Mouse (Mus musculus) c-Kit-positive CD71-positive TER-119-positive erythroid progenitor cells, embryonic 14.5 days (primary cell): ENCODE measurements around the gene Ifi27.
"Not testable (repeated sequence)": the region's sequence is repeated elsewhere in the genome, so short reads cannot be mapped to it uniquely, and the experiment has no call there.

Source experiments
- DNase-seq: peaks from one replicate; pipeline ENCODE4 v3.0.0-alpha.2; 2013; ENCODE audit warnings: low spot score

Gene Ifi27

DNA sequence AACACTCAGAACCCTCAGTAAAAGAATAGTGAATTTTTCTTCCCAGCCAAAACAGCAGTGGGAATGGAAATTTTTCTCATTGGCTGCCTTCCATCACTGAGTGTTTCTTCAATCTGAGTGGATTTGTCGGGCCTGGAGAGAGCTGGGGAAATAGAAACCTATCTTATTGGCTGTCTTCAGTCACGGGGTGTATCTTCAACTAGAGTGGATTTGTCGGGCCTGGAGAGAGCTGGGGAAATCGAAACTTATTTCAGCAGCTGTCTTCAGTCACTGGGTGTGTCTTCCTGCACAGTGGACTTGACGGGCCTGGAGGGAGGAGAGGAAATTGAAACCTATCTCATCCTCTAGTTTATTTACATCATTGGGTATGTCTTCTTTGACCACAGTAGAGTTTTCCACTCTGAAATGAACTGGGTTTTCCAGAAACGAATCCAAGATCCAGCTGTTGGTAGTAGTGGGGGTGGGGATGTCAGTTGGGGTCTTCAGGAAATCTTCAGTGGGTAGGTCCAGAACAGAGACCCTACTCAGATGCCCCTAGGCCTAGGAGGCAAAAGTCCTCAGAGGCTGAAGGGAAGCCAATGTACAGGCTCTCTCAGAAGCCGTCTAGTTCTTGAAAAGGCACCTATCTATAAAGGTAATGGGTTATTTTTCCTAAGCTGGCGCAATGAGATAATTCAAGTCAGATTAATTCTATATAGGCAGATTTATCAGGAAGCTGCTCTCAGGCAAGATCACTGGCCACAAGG, at the start of gene Ifi27:
Gene Ifi27 (plus strand): TSS at position 226 of the 746 bp plus-strand sequence.
- no peak for DNase-seq

DNA sequence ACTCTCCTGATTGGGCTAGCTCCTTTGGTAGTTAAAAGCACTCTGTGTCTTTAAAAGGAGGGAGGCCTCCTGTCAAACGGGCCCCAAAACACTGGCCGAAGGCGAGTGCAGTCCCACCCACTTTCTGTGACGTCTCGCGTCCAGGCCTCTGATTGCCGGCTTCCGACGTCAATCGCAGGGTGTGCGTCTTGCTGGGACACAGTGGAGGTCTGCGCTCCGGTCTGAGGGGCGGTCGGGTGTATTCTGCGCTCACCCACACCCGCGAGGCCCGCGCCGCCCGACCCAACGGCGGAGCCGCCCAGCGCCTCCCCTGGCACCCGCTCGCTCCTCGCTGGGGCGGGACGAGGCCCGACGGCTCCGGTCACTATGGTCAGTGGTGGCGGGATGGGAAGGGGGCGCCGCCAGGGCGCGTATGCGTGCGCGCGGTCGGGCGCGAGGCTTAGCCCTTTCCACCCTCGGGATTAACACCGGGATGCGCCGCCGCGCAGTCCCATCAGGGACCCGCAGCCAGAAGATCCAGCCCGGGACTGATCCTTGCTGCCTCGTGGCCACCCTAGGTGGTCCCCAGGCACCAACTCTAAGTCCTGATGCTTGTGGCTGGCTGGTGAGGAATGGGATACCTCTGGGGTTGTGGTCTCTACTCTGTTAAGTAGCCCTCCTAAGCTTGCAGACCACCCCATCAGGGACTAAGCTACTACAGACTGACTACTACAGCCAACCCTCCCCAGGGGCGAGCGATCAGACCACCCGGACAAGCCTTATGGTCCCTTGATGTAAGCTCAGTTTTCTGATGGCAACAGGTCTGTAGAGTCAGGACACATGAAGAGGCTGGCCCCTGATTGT, 45.3 kb upstream of the Ifi27 start, which contains the start of gene Otub2:
Gene Otub2 (plus strand): TSS at position 178 of the 843 bp plus-strand sequence.
- DNase-seq: peak; percentile 94

DNA sequence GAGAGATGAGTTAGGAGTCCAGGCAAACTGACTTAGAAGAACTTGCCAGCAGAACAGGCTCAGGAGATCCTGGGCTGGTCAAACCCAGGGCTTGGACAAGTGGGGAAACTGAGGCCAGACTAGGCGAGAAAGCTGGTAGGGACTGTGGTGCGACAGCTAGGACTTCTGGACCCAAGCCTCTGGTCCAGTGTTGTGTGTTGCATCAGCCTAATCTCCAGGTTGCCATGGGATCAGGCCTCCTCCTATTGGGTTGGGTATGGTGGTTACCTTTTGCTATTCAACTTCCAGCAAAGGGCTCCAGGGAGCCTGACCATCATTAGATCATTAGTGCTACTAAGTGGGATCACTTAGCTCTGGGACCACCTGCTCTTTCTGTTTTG, 44.7 kb upstream of the Ifi27 start:
- DNase-seq: peak; percentile 65

- no peak for DNase-seq
Measured at GRCm38 (mm10) chr12:103389982-103390381, 44.0 kb upstream of the Ifi27 start.

DNA sequence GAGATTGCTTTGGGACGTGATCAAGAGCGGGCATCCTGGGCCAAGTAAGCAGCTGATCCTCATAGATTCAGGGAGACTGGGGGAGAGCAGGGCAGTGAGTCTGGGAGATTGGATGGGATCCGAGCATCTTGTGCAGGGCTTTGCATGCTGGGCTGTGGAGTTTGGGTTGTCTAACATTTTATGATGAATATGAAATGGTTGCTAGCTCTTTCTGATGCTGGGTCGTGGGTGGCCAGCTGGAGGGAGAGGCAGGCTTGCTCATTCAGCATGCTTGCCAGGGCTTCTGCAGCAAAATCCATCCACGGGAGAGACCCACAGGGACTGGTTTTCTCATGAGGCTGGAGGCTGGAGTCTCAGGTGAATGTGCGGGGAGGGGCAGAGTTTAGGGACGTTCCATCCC, 42.9 kb upstream of the Ifi27 start:
- no peak for DNase-seq

- peak; percentile 92 for DNase-seq
Measured at GRCm38 (mm10) chr12:103393528-103393927, 40.5 kb upstream of the Ifi27 start.

DNA sequence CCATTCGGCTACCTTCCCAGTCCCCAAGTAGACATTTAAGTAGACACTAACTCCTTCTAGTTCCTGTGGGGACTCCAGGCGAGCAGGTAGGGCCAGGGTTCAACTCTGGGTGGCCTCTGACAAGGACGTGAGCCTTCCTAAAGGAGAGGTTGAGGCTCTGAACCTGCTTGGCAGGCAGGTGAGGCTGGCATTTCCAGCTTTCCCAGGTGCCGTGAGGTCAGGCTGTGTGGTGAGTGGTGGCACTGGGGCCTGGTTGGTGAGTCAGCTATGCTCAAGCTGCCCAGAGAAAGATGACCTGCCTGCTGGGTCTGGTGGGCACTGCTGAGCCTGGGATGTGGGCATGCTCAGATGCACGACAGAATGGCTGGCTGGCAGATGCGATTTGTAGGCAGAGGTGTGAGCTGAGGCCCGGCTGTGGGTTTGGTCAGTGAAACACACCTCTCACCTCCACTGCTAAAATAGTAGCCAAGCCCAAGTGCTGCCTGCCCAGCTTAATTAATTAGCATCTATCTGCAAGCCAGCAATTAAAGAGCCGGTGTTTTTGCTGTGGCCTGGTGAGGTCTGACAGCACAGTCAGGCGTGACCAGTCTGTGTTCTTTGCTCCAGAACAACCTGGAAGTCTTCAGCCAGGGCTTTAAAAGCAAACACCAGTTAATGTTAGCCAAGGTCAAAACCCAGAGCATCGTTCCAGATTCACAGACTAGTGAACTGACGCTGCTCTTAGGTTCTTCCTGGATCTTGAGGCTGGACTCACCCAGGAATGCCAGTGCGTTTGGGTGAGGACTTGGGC, 38.3 kb upstream of the Ifi27 start:
- DNase-seq: no peak

GRCm38 (mm10) chr12:103396751-103397150, 37.3 kb upstream of the Ifi27 start:
- DNase-seq: no peak

DNA sequence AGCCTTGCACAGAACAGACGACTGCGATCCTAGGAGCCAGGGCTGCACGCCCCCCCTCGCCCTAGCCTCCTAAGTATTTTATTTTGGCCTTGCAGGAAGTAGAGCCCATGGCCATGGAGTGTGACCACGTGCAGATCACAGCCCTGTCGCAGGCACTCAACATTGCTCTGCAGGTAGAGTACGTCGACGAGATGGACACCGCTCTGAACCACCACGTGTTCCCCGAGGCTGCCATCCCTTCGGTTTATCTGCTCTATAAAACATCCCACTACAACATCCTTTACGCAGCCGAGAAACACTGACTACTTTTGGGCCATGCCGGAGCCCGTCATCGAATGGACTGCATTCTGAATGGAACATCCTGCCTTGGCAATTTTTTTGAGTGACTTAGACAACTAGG, 29.9 kb upstream of the Ifi27 start:
- DNase-seq: no peak

- DNase-seq: no peak
Measured at GRCm38 (mm10) chr12:103407720-103408119, 26.3 kb upstream of the Ifi27 start, which contains the start of gene 9330161L09Rik. 9330161L09Rik (minus strand) TSS chr12:103407820.

- DNase-seq: no peak
Measured at GRCm38 (mm10) chr12:103408144-103408543, 25.9 kb upstream of the Ifi27 start.

- DNase-seq: no peak
Measured at GRCm38 (mm10) chr12:103425016-103425728, 8.8 kb upstream of the Ifi27 start.

- peak; percentile 97 for DNase-seq
Measured at GRCm38 (mm10) chr12:103425729-103426470, 8.1 kb upstream of the Ifi27 start, which contains the start of gene Ddx24. Ddx24 (minus strand) TSS chr12:103425830.

DNA sequence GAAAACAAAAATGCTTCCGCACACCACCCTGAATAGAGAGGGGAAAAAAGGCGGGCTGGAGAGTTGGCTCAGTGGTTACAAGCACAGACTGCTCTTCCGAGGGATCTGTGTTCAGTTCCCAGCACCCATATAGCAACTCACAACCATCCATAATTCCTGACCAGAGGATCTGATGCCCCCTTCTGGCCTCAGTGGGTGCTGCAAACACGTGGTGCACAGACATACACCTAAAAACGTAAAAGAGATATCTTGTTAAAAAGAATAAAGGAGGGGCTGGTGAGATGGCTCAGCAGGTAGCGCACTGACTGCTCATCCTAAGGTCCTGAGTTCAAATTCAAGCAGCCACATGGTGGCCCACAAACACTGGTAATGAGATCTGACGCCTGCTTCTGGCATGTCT, 7.3 kb upstream of the Ifi27 start:
- no peak for DNase-seq

- no peak for DNase-seq
Measured at GRCm38 (mm10) chr12:103433430-103433829, 581 bp upstream of the Ifi27 start.

DNA sequence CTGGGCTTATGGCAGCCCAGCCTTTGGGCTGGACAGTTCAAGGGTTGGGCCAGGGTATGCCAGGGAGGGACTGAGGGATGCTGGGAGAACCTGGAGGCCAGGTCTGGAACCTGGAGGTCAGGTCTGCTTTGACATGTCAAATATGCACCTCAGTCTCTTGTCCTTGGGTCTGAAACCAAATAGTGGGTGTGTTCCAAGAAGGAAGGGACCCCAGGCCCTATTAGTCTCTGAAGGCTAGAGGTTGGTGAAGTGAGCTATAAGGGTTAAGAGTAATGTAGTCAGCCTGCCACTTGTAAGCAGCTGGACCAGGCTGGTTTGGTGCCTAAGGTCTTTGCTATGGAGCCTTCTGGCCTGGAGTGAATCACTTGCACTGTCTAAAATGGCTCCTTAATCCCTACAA, 850 bp downstream of the Ifi27 start:
- DNase-seq: no peak

GRCm38 (mm10) chr12:103437601-103438000, 3.6 kb downstream of the Ifi27 start:
- DNase-seq: no peak

DNA sequence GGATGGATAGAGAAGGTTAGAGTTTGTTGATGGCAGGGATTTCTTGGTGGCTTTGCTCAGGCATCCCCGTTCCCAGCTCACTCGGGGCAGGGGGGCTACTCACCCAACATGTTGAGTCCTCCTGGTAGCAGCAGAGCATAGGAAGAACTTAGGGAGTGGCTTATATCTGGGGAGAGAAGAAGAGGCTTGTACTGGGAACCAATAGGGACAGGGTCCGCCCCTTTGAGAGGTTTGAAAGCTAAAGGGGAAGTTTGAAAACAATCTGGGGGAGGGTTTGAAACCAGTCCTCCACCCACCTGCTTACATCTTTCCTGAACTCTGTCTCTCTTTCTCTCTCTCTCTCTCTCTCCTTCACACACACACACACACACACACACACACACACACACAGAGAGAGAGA, 9.5 kb downstream of the Ifi27 start, which contains the start of gene Ifi27l2a:
Gene Ifi27l2a (minus strand): TSS at position 157 of the 400 bp plus-strand sequence.
- DNase-seq: no peak

DNA sequence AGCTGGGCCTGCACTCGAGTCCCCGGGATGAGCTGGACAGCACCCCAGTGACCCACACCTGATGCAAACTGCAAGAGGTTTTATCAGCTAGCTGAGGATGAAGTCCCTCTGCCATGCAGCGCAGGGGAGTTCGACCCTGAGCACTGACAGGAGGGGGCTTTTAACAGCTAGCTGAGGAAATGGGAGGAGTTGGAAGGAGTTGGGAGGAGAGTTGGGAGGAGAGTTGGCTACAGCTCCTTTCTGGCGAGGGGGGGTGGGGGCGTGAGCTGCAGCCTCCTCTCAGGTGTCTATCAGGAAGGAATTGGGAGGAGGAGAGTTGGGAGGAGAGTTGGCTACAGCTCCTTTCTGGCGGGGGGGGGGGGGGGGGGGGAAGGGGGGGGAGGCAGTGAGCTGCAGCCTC, 10.2 kb downstream of the Ifi27 start:
- not testable (repeated sequence) for DNase-seq

DNA sequence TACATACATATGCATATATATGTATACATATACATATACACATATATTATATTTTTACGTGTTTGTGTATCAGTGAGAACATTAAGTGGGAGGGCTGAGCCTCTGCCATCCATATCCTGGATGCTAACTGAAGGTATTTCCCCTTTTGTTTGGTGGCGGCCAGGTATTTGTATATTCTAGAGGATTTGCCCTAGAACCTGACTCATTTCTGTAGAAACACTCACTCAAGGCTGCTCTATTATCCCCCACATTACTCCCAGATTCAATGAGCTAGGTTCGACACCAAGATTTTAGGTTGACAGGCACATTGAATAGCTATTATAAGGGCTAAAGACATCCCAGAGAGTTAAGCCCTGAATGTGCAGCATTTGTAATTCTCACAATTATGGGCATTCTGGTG, 11.0 kb downstream of the Ifi27 start:
- DNase-seq: no peak

DNA sequence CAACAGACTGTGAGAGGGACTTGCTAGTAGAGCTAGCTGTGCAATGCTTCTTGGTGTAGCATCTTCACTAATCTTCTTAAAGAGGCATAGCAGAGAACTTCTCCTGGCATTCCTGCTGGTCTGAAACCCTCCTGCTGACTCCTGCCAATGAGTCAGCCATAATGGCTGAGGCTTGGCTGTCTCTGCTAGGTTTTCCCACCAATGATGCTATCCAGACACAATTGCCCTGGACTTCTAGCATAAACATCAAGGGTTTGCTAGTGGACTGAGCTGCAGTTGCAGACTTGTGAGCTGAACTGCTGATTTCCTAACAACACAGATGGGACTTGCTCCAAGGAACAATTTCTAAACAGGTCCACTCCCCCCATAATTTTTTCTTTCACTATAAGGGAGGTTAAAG, 19.4 kb downstream of the Ifi27 start:
- no peak for DNase-seq
